Mouse (Mus musculus): ENCODE results near the gene Midn. TPM values are rescaled to one million over a fixed set of nuclear protein-coding genes. Genes with fewer than 3 reads are reported as not detected.
A peak's percentile ranks its signal among the peaks of the same experiment; 100 is the strongest.

Midn gene
- total RNA-seq (2021), result 10 to 100 TPM; 90.9 to 100.0 TPM
- long read RNA-seq, experiment 1, partial matches to known transcripts, result 0 of 1 reads
- long read RNA-seq, experiment 1, other reads (novel, unspliced or antisense), result 1 of 1 reads
- long read RNA-seq, experiment 2, partial matches to known transcripts, result 0 of 5 reads
- long read RNA-seq, experiment 2, other reads (novel, unspliced or antisense), result 5 of 5 reads

DNA sequence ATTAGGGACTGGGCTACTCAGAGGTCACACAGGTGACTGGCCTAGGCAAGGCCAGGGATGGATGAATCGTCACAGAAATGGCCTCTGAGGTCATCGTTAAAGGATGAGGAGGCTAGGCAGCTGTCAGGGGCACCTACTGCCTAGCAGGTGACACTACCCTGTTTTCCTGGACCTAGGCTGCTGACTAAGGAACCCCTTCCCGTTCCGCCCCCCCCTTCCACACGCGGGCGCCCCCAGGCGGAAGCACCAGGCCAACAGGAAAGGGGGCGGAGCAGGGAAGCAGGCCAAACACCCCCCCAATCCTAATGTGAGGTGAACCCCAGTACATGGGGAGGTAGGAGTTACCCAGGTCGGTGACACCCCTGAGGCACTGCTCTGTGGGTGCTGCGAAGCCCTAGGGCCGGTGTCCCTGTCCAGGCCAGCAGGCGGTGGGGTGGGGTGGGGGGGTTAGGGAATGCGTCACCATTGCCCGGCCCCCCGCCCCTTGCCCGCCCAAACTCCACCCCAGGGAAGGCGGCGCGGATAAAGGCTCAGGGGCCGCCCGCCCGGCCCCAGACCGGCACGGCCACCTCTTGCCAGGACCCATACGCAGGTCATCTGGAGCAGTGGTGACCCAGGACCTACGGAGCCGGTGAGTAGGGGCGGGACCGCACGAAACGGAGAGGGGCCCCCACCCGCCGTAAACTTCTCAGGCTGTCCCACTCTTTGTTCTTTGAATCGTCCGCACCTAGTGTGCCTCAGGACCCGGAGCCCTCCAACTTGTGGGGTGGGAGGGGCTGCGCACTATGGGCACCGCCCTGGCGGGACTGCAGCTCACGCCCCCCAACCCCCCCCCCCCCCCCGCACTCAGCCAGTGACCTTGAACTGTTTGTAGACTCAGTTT is at the start of gene Midn:
Gene Midn, plus strand, starts transcription at position 554 of the 883 bp plus-strand sequence.
- DNase-seq (ENCODE audit: low spot score in 2 of 2), result peak in 1 of 2 experiments; percentile 79

DNA sequence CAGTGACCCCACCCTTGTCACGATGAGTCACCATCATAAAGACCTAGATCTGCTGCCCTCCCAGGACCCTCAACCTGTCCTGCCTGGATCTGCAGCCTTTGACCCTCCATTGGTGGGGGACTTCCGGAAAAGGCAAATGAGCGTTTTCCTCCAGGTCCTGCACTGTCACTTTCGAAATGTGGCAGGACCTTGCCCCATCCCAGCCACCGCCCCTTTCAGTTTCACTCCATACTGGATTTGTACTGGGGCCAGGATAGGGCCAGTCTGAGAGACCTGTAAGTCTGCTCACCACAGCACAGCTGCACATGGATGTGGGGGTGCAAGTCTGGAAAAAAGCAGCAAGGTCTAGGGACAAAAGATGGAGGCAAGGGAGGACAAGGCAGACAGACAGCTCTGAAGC is 49.4 kb upstream of the Midn start:
- no peak for DNase-seq (ENCODE audit: low spot score in 2 of 2)

DNA sequence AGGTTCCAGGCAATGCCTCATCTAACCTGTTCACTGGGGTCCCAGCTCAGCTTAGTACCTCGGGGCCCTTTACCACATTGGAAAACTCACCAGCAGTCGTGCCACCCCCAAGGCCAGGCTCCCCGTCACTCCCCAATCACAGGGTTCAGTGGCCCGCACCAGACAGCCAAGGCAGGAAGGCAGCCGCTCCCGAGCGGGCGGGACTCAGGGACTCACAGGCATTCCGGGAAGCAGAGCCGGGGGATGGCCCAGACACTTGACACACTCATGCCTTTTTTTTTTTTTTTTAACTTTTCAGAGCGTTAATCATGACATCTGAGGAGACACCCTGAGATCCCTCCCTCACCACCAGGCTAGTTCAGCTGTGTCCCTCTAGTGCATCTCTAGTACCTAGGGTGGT is 47.1 kb upstream of the Midn start:
- no peak for DNase-seq (ENCODE audit: low spot score in 2 of 2)

DNA sequence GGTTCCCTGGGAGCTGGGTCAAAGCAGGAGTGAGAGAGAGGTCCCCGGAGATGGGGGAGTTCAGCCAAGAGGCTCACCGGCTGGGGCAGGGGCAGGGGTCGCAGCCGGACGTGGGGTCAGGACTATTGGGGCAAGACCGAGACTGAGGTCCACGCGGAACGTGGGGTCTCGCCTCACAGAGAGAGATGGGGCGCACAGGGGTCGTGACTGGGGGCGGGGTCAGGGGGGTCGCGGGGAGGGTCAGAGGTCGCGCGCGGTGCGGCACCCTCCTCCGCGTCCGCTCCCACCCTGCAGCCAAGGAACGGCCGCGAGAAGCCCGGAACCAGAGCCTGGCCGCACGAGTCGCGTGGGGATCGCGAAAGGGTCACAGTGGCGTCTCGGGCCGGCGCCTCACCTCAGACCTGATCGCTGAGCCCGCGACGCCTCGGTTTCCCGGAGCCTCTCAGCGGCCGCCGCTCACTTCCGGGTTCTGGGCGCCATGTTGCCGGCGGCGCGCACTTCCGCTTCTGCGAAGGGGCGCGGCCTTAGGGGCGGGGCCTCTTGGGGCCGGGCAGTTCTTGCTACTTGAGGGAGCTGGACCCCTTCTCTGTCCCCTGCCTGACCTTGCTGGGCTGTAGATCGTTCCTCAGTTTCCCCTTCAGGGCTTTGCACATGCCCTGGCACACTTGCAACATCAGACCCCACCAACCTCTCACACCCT is 45.7 kb upstream of the Midn start:
- DNase-seq (ENCODE audit: low spot score in 2 of 2), result peak; percentile 76 to 79

DNA sequence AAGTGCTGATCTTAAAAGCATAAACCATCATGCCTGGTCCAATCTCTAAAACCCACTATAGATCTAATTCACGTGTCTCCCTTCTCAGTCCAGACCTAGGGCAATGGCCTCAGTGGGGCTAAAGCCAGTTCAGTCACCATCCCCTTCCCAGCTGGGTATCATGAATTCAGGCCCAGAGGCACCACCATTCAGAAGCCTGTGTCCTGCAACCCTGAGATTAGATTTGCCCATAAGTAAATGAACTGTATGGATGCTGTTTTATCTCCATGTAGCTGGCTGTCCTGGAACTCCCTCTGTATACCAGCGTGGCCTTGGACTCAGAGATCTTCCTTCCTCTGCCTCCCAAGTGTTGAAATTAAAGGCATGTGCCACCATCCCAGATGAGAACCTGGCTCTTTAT is 45.0 kb upstream of the Midn start:
- no peak for DNase-seq (ENCODE audit: low spot score in 2 of 2)

DNA sequence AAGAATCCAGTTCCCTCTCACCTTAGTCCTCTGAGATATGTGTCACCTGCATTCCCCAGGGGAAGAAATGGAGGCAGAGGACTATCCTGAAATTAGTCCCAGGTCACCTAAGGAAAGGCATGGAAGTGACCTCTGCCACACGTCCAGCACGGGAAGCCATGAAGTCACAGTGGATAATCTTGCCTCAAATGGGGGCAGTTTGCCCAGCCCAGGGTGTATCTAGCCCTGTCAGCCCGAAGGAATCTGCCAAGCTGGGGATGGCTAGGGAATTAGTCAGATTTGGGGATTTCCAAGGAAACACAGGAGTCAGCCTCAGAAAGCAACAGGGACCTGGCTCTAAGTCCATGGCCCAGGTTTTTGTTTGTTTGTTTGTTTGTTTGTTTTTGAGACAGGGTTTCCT is 43.9 kb upstream of the Midn start:
- no peak for DNase-seq (ENCODE audit: low spot score in 2 of 2)

DNA sequence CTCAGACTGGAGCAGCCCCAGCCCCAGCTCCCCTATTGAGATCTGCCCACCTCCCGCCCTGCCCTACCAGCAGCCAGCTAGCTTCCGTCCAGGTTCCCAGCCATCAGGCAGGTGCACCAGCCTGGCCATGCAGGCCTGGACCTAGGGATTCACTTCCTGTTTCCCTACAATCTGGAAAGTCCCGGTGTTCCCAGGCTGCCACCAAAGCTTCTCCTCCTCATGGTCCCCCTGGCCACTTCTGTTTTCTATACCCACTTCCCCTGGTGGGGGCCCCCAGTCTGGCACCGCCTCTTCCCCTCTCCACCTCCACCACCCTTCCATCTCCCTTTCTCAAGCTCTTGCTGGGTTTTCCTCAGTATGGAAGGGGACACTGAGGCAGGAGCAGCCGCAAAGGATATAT is 42.6 kb upstream of the Midn start, which contains the start of gene Sbno2:
Gene Sbno2, minus strand, starts transcription at position 112 of the 400 bp plus-strand sequence.
- no peak for DNase-seq (ENCODE audit: low spot score in 2 of 2)

DNA sequence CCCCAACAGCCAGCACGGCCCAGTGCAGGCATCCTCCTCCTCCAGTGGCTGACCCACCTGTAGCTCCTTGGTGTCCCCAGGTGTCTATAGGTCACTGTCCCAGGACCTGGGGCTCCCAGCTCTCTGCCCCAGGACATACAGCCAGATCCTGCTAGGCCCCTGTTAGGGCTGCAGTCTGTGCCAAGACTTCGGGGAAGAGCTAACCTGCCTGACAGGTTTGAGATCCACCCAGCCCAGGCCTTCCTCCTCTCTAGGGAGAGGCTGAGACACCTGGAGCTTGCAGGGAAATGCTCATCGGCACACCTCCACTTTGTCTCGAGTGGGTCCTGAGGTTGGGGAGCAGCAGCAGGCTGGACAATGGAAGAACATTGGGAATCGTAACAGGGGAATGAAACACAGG is 42.1 kb upstream of the Midn start:
- no peak for DNase-seq (ENCODE audit: low spot score in 2 of 2)

DNA sequence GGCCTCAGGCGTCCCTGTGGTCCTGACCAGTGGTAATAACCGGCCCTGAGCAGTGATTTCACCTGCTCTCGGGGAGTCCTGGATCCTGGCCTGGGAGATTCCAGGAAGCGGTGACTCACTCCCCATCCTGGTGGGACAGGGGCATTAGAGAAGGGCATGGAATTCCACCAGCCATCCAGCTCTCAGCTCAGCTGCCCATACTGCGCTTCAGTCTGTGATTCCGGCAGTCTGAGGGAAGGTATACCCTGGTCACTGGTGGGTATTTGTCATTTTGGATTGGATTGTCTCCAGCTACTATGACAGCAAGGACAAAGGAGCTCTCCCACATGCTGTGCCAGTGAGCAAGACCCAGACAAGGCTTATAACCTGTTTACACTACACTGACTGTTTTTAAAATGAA is 40.4 kb upstream of the Midn start:
- no peak for DNase-seq (ENCODE audit: low spot score in 2 of 2)

DNA sequence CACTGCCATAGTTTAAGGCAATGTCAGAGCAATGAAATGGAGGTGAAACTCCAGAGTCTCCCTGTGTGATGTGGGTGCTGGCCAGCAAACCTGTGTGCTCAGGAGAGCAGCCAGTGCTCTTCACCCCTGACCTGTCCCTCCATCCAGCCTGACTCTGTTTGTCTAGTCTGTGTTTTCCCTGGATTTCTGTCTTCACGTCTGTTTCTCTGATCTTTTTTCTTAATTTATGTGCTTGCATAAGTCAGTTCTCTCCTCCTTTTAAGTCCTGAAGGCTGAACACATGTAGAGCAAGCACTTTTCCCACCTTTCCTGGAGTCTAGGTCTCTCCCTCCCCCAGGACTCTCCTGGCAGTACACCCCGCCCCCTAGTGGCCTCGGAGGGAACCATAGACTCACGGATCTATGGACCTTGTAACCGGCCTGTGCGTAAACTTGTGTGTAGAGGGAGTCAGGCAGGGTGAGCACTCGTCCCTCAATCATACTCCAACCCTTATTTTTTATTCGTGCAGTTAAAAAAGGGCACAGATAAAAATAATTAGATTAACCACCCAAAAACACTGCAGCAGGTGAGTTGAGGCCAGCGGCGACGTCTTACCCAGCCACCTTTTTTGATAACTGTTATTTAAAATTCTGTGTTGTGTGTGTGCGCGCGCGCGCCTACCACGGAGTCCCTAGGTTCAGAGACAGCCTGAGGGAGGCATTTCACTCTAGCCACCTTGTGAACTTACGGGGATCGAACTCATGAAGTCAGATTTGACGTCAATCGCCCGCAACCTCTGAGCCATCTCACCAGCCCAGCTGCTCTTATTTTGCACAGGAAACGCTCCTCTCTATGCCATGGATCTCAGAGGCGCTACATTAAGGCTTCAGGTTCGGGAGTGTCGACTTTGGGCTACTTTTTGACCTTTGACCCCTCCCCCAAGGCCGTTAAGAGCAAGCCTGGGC is 33.5 kb upstream of the Midn start:
- DNase-seq (ENCODE audit: low spot score in 2 of 2), result peak; percentile 82 to 90

DNA sequence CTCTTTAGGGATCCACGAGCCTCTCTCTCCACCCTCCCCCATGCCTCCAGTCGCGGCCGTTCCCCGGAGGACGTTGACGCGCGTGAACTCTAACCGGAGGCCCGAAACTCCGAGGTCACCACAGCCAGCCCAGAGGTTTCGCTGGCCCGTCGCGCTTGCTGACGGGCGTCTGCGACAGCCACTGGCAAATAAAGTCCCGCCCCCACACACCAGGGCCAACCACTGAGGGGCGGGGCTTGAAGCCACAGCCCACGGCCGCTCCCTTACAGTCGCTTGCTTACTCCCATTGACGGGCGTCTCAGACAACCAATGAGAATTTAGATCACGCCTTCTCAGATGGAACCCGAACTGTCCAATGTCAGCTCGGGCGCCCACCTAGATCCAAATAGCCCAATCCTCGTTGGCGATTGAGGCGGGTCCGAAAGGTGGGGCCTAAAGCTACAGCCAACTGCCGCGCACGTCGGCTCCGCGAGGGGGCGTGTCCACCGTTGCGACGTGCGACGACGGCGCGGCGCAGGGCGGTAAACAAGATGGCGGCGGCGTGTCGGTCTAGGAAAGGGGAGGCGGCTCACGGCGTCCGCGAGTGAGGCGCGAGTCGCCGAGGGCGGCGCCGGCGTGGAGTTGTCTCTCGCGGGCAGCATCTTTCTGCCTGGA is 32.7 kb upstream of the Midn start, which contains the start of gene Stk11:
Gene Stk11, plus strand, starts transcription at position 514 of the 654 bp plus-strand sequence.
- DNase-seq (ENCODE audit: low spot score in 2 of 2), result peak; percentile 99 to 100

DNA sequence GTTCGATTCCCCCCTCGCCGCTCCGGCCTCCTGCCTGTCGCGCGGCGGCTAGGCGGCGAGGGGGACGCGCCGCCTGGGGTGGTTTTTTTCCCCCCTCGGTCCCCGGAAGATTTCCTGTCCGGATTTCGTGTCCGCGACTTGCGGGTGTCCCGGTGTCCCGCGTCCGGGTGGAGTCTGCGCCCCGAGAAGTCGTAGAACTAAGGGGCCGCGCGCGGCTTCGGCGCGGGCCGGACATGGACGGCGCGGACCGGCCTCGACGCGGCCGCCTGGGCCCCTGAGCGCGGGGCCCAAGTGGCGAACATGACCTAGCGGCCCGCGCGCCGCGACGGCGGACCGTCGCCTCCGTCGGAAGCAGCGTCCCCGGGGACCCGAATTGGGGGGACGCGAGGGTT is 32.1 kb upstream of the Midn start:
- no peak for DNase-seq (ENCODE audit: low spot score in 2 of 2)

DNA sequence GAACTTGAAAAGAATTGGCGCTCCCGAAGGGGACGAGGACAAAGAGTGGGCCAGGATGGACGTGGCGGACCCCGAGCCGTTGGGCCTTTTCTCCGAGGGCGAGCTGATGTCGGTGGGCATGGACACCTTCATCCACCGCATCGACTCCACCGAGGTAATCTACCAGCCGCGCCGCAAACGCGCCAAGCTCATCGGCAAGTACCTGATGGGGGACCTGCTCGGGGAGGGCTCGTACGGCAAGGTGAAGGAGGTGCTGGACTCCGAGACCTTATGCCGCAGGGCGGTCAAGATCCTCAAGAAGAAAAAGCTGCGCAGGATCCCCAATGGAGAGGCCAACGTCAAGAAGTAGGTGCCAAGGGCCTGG is 31.5 kb upstream of the Midn start:
- DNase-seq (ENCODE audit: low spot score in 2 of 2), result no peak

DNA sequence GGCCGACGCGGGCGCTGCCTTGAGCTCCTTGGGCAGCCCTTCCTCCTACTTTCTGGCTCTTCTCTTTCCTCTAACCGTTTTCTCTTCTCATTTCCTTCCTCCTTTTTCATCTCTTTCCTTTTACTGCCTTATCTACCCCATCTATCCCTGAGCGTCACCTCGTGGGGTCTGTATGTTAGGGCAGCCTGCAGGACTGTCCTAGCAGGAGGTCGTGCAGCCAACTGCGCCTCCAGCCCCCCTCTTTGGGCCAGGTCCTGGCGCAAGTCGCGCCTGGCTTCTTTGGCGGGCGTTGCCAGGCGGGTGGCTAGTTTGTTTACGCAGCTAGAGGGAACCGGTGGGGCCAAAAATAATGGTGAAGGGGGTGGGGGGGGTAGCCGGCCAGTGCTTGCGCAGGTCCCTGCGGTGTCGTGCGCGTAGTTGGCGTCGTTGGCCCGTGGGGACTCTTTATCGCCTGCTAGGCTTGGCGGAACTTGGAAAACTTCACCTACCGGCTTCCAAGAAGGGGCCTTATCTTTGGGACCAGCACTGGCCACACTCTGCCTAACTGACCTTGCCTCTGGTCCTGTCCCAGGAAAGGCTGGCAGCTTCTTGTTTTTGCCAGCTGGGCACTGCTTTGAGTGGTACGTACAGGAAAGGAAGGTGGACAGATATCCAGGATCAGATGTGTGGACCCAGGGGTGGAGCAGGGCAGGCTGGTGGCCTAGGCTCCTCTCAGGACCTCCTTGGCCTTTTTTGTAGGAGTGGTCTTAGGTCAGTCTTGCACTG is 31.0 kb upstream of the Midn start:
- no peak for DNase-seq (ENCODE audit: low spot score in 2 of 2)

DNA sequence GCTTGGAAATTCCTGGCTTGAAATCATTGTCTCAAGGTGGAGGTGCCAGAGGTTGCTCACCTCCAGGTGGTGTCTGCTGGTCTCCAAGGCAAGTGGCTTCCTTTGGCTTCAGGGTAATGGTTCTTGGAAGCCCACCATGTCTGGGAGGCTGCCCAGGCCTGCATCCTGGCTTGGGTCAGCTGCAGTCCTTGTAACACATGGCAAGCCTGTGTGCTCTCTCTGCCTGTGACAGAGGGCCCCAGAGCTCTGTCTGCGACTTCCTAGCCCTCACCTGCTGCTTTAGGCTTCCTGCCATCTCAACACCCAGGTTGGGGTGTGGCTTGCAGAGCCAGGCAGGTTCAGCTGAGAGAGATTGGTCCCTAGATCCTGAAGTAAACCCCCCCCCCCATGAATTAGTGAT is 30.3 kb upstream of the Midn start:
- DNase-seq (ENCODE audit: low spot score in 2 of 2), result no peak

DNA sequence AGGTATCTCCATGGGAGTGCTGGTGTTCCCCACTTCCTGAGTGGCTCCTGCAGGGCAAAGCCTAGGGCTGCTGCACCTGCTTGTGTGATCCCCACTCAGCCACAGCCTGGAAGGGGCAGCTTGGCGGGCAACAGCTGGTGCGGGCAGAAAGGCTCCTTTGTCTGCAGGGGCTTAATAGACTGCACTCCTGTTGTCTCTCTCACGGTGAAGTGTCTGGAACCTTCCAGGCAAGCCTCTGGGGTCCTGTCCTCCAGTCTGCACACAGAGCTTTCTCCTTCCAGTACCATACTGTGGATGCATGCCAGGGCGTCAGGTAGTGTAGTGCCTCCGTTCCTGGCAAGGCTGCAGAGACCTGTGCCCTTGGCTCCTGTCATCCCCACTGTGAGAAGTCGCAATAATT is 29.5 kb upstream of the Midn start:
- no peak for DNase-seq (ENCODE audit: low spot score in 2 of 2)

DNA sequence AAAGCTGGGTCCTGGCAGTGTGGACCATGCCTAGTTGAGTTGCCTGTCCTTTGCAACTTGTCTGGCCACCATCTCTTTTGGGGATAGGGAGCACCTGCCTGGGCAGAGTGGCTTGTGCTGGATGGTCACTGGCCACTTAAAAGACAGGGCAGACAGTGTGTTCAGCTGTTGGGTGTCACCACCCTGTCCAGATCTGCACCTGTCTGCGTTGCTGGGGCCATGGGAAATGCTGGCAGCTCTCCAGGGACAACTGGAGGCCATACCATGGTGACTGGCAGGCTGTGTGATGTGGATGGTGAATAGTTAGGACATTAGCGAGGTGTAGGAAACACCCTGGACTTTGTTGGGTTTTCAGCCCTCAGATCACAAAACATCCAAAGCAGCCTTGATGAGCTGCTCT is 27.9 kb upstream of the Midn start:
- no peak for DNase-seq (ENCODE audit: low spot score in 2 of 2)

DNA sequence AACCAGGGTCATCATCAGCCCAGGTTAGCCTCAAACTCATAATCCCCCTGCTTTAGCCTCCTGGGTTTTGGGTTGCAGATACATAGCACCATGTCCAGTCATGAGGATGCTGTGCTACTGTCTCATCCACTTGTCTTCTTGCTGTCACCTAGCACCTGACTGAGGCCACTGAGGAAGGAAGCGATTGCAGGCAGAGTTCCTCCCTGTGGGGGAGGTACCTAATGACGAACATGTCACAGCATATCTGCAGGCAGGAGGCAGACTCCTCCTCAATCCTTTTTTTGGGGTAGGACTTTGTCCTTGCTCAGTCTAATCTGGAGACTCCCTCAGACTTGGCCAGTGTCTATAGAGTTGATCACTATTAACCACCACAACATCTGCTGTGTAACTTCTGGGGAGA is 26.4 kb upstream of the Midn start:
- no peak for DNase-seq (ENCODE audit: low spot score in 2 of 2)

DNA sequence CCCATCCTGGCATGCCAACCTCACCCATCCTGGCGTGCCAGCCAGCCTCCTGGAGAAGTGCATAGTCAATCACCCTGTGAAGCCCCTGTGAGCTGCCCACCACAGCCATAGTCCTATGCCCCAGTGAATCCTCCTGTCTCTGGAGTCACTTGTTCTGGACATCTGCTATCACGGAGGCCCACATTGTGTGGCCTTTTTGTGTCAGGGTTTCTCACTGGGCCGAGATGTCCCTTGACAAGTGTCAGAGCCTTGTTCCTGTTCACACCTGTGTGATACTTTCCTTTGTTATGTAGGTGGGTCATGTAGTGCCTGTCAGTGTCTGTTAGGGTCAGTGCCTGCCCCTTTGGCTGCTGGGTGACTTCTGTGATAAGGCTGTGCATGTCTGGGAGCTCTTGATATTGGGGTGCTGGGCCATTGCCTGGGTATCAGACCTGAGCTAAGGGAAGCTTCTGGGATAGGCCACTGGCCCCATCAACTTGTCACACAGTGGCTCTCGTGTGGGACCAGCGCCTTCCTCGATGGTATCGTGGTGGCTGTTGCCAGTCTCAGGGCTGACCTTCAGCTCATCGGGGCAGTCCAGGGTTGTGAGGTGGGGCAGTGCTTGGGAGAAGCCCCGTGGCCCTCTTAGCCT is 24.0 kb upstream of the Midn start:
- no peak for DNase-seq (ENCODE audit: low spot score in 2 of 2)

Data from layer of hippocampus, postnatal 14 days (tissue).